Mouse (Mus musculus): ENCODE data around the gene Lrwd1. TPM values are rescaled to one million over a fixed set of nuclear protein-coding genes. Genes with fewer than 3 reads are reported as not detected.

Lrwd1 gene
- polyA plus RNA-seq (2014; fragmentation: Illumina TruSeq; extraction: RNeasy Lipid Tissue Mini Kit (QIAGEN cat#74804); ENCODE audit: low read depth, low replicate concordance) = 0.47 TPM

GRCm38 (mm10) chr5:136135571-136136291, at the start of gene Lrwd1, which contains the start of gene Alkbh4:
Gene Lrwd1, minus strand, starts transcription at chr5:136136074.
Gene Alkbh4, plus strand, starts transcription at chr5:136136146.

GRCm38 (mm10) chr5:136170512-136171362, 34.9 kb upstream of the Lrwd1 start, which contains the start of gene Orai2:
Gene Orai2, minus strand, starts transcription at chr5:136170713.

GRCm38 (mm10) chr5:136115891-136116783, 19.7 kb downstream of the Lrwd1 start, which contains the start of gene Polr2j:
Gene Polr2j, plus strand, starts transcription at chr5:136116631.

DNA sequence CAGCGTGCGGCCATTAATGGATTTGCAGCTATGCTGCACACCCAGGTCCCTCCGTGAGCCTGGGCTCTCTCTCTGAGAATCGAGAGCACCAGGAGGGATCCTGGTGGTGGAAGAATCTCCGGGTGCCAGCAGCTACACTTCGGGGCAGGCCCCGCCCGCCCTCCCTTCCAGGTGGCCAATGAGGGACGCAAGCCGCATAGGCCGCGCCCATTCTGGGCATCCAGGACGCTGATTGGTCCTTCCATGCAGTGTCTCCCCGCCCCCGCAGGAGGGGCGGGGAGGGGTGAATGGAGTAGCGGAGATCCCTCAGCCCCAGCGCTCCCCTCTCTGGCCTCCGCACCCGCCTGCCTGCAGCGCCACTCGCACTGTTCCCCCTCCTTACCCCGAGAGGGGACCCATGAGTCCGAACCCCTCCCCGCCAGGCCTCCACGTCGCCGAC, 52.2 kb downstream of the Lrwd1 start, which contains the start of gene Rasa4:
Gene Rasa4 (plus strand): TSS at position 248 of the 439 bp plus-strand sequence.

Other genes with a start within 250 kb of the Lrwd1 start
- 0.99 TPM for gene Hspb1, start 248.2 kb downstream of the Lrwd1 start, polyA plus RNA-seq (2014; fragmentation: Illumina TruSeq; extraction: RNeasy Lipid Tissue Mini Kit (QIAGEN cat#74804); ENCODE audit: low read depth, low replicate concordance)
- 368 TPM for gene Ywhag, start 201.5 kb downstream of the Lrwd1 start, polyA plus RNA-seq (2014; fragmentation: Illumina TruSeq; extraction: RNeasy Lipid Tissue Mini Kit (QIAGEN cat#74804); ENCODE audit: low read depth, low replicate concordance)
- gene Ssc4d, start 161.5 kb downstream of the Lrwd1 start, polyA plus RNA-seq (2014; fragmentation: Illumina TruSeq; extraction: RNeasy Lipid Tissue Mini Kit (QIAGEN cat#74804); ENCODE audit: low read depth, low replicate concordance) = 1.4 TPM
- gene Zp3, start 156.0 kb downstream of the Lrwd1 start, polyA plus RNA-seq (2014; fragmentation: Illumina TruSeq; extraction: RNeasy Lipid Tissue Mini Kit (QIAGEN cat#74804); ENCODE audit: low read depth, low replicate concordance) = not detected
- 0.41 TPM for gene Dtx2, start 141.3 kb downstream of the Lrwd1 start, polyA plus RNA-seq (2014; fragmentation: Illumina TruSeq; extraction: RNeasy Lipid Tissue Mini Kit (QIAGEN cat#74804); ENCODE audit: low read depth, low replicate concordance)
- gene Upk3b, start 97.6 kb downstream of the Lrwd1 start, polyA plus RNA-seq (2014; fragmentation: Illumina TruSeq; extraction: RNeasy Lipid Tissue Mini Kit (QIAGEN cat#74804); ENCODE audit: low read depth, low replicate concordance) = 0.70 TPM
- gene Upk3bl, start 81.6 kb downstream of the Lrwd1 start, polyA plus RNA-seq (2014; fragmentation: Illumina TruSeq; extraction: RNeasy Lipid Tissue Mini Kit (QIAGEN cat#74804); ENCODE audit: low read depth, low replicate concordance) = not detected
- gene Rasa4, start 52.2 kb downstream of the Lrwd1 start, polyA plus RNA-seq (2014; fragmentation: Illumina TruSeq; extraction: RNeasy Lipid Tissue Mini Kit (QIAGEN cat#74804); ENCODE audit: low read depth, low replicate concordance) = 0.23 TPM
- gene Polr2j, start 19.4 kb downstream of the Lrwd1 start, polyA plus RNA-seq (2014; fragmentation: Illumina TruSeq; extraction: RNeasy Lipid Tissue Mini Kit (QIAGEN cat#74804); ENCODE audit: low read depth, low replicate concordance) = 6.1 TPM
- gene Alkbh4, start 72 bp upstream of the Lrwd1 start, polyA plus RNA-seq (2014; fragmentation: Illumina TruSeq; extraction: RNeasy Lipid Tissue Mini Kit (QIAGEN cat#74804); ENCODE audit: low read depth, low replicate concordance) = 0.93 TPM
- 0.82 TPM for gene Orai2, start 34.6 kb upstream of the Lrwd1 start, polyA plus RNA-seq (2014; fragmentation: Illumina TruSeq; extraction: RNeasy Lipid Tissue Mini Kit (QIAGEN cat#74804); ENCODE audit: low read depth, low replicate concordance)
- 32.7 TPM for gene Prkrip1, start 62.9 kb upstream of the Lrwd1 start, polyA plus RNA-seq (2014; fragmentation: Illumina TruSeq; extraction: RNeasy Lipid Tissue Mini Kit (QIAGEN cat#74804); ENCODE audit: low read depth, low replicate concordance)
- 0.64 TPM for gene Sh2b2, start 110.5 kb upstream of the Lrwd1 start, polyA plus RNA-seq (2014; fragmentation: Illumina TruSeq; extraction: RNeasy Lipid Tissue Mini Kit (QIAGEN cat#74804); ENCODE audit: low read depth, low replicate concordance)